Mouse (Mus musculus) left cerebral cortex, adult 9 months (tissue): ENCODE results near the gene Wdr6.
"Not testable (repeated sequence)": the region's sequence is repeated elsewhere in the genome, so short reads cannot be mapped to it uniquely, and the experiment has no call there.

Experiments used
- DNase-seq, 2 experiments: peaks; one replicate each; pipeline ENCODE4 v3.0.0; 2022; ENCODE audit warnings: low spot score in 2 of 2

Wdr6 gene

DNA sequence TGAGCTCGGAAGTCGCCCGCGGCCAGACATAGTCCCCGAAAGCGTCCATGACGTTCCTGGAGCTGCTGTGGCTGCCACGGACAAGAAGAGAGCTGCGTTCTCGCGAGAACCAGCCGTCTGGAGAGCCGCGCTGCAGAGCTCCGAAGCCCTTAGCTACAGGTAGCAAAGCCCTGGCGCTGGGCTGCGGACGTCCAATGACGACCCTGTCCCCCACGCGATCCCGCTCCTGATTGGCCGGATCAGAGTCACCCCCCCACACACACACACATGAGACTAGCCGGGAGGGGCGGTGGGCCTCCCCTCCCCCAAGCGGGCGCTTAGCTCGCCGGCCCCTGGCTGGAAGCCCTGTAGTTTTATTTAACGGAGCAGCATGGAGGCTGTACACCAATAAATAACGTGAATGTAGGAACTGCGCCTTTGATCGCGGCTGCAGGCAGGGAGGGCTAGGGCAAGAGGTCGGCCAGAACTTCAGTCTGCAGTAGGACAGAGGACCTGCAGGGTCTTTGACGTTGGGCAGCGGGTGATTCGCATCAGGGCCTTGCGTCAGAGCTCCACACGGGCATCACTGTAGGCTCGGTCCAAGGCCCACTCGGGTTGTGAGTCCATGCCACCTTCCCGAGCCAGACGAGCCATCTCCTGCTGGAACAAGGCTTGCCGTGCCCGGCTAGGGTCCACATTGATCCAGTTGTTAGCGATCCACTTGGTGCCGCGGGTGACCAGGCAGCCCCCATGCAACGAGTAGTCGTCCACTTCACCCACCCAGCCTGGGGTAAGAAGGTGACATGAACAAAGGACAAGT, at the start of gene Wdr6:
TSS of gene Wdr6 (minus strand) at position 195 of the 799 bp plus-strand sequence.
- DNase-seq, result peak; percentile 85 to 90

GRCm38 (mm10) chr9:108628141-108628540, 49.6 kb upstream of the Wdr6 start:
- no peak for DNase-seq

GRCm38 (mm10) chr9:108626498-108626897, 48.0 kb upstream of the Wdr6 start:
- DNase-seq, result no peak

GRCm38 (mm10) chr9:108617301-108617700, 38.8 kb upstream of the Wdr6 start:
- no peak for DNase-seq

GRCm38 (mm10) chr9:108611488-108611887, 32.9 kb upstream of the Wdr6 start:
- peak in 1 of 2 experiments; percentile 50 for DNase-seq

DNA sequence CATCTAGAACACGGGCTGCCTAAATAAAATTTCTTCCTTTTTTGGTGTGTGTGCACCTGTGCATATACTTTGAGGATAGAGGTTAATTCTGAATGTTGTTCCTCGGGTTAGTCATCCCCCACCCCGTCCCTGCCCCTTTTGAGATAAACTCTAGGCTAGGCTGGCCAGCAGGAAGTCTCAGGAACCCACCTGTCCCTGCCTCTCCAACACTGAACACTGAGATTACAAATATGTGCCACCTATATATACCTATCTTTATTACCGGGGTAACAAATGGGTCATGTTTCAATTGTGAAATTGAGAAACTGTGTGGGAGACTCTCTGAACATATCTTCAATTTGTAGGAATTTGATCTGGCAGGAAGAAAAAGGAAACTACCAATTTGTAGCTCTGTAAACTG, 30.4 kb upstream of the Wdr6 start:
- no peak for DNase-seq

DNA sequence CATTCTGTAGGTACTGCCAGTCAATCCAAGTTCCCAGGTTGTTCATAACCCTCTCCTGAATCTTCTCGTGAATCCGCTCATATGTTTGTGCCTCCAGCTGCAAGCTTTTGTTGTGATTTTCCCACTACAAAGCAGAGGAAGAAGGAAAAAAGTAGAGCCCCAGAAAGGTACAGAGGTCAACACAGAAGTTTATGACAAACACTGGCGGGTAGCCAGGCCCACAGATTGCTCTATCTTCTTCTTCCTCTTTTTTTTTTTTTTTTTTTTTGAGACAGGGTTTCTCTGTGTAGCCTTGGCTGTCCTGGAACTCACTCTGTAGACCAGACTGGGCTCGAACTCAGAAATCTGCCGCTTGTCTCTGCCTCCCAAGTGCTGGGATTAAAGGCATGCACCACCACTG, 29.4 kb upstream of the Wdr6 start:
- not testable (repeated sequence) for DNase-seq

DNA sequence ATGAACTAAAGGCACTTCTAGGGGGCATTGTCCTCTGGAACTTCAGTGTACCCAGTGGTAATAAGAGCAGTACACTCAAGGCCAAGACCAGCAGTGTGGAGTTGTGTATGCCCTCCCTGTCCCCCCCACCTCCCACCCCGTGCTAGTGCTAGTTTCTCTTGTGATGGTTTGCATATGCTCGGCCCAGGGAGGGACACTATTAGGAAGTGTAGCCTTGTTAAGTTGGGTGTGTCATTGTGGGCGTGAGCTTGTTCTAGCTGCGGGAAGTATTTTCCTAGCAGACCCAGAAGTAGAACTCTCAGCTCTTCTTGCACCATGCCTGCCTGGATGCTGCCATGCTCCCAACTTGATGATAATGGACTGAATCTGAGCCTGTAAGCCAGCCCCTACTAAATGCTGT, 23.4 kb upstream of the Wdr6 start:
- no peak for DNase-seq

DNA sequence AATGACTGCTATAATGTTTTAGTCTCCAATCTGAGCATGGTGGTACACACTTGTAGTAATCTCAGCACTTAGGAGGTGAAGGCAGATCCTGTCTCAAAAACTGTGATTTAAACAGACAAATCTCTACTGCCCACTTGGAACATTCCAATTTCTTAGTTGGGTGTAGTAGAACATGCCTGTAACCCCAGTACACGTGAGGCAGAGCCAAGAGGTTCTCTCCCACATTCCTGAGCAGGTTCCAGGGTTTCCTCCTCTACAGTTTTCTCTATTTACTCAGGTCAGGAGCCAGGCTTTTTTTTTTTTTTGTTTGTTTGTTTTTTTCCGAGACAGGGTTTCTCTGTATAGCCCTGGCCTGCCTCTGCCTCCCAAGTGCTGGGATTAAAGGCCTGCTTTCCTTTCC, 21.5 kb upstream of the Wdr6 start:
- no peak for DNase-seq

DNA sequence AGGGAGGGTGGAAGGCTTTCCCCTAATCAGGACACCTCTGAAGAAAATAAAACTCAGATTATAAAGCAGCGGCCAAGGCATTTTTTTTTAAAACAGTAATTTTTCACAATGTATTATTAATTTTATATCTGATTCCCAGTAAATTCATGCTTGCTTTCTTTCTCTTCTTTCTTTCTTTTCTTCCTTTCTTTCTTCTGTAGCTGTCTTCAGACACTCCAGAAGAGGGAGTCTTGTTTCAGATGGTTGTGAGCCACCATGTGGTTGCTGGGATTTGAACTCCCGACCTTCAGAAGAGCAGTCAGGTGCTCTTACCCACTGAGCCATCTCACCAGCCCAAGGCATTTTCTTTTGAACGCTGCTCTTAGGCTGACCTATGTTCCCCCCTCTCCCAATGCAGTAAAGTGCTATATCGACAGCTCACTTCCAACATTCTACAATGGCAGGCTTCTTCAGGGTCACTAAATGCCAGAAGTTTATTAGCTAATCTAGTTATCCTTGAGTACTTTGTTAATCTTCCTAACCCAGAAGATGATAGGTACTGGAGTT, 20.6 kb upstream of the Wdr6 start:
- no peak for DNase-seq

GRCm38 (mm10) chr9:108596998-108597764, 18.6 kb upstream of the Wdr6 start, which contains the start of gene P4htm:
Gene P4htm, minus strand, starts transcription at chr9:108597667.
- peak in 1 of 2 experiments; percentile 71 for DNase-seq

DNA sequence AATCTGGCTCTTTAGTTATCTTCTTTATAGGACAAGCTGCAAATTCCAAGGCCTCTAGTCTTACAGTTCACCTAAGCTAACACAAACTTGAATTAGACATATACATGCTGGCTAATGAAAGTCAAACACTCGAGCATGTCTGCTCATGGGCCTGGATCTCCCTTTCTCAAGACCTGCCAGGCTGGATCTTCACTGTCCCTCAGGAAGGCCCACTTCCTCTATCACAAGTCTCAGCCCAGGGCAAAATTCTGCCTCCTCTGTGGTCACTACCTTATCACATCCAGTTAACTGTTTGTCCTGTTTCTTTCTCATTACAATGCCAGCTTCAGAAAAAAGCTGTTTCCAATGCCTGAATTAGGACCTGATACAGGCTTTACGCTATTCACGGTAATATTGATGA, 15.8 kb upstream of the Wdr6 start:
- DNase-seq, result no peak

- DNase-seq, result no peak
Observed at GRCm38 (mm10) chr9:108591462-108591861, 12.9 kb upstream of the Wdr6 start.

GRCm38 (mm10) chr9:108589229-108589628, 10.7 kb upstream of the Wdr6 start:
- DNase-seq, result no peak

- peak; percentile 92 to 94 for DNase-seq
Observed at GRCm38 (mm10) chr9:108587571-108588180, 9.1 kb upstream of the Wdr6 start.

DNA sequence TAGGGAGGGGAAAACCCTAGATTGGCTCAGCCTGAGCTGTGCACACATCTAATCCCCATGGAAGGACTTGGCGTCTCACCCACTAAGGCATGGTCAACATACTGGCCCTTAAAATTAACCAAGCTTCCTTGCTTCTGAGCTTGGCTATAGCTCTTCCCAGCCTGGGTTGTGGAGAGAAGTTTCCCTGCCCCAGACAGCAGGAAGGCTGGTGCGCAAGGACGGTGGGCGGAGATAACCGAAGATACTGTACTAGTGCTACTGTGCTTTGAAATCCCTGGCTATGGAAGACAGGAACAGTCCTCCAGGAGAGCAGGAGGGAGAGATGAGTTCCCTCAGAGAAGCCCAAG, 778 bp upstream of the Wdr6 start:
- no peak for DNase-seq

- no peak for DNase-seq
Observed at GRCm38 (mm10) chr9:108577934-108578544, 500 bp downstream of the Wdr6 start.

DNA sequence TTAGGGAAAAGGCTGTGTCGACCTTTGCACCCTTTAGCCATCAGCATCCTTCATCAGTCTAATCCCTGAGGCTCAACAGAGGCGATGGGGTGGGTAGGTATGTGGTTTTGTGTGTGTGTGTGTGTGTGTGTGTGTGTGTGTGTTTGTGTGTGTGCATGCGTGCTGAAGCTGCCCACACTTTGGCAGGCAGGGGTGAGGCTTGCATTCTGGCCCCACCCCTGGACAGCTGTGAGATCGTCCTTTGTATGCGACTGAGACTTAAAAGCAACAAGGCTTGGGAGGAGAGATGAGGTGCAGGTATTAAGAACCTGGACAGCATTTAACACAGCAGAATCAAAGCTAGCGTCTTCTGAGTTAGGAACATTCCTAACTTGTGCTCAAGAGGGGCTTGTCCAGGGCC, 1.5 kb downstream of the Wdr6 start:
- DNase-seq, result no peak

GRCm38 (mm10) chr9:108575321-108576297, 2.9 kb downstream of the Wdr6 start:
- no peak for DNase-seq

DNA sequence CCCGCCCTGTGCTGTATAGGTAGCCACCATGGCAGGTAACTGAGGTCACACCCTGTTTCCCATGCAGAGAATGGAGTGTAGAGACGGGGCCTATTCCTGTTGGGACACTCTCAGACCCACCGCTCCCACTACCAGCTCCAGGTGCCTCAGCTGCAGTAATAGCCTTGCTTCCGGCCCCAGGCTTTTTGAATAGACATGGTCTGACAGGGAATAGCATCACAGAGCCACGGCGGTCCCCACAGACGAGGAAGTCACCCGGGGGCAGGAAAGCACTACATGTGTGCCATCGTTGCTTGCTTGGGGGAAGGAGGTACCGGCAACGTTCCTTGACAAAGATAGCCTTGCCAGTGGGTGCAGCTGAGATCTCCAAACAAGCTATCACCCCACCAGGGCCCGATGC, 3.6 kb downstream of the Wdr6 start:
- DNase-seq, result no peak
